ENCODE assay signal across 10 mouse cellular contexts in the genomic region with DNA sequence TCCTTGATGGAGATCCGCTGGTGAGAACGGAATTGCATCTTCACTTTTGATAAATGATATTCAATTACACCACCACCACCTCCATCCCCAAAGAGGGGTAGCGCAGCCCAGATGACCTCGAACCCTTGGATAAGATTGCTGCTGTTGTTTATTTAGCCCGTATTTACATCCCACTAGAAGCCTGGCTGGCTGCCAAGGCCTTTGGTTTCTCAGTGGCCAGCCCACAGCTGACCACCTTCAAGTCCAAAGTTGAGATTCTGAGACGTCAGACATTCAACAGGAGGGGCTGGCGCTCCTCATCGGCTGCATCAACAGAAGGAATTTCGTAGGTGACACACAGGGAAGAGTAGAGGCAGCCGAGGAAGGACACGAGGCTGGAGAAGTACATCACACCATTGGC. TPM values are rescaled to one million over a fixed set of nuclear protein-coding genes. Genes with fewer than 3 reads are reported as not detected.
"Had no signal": no experiment of that assay in that cellular context is flagged by ENCODE, and none has a peak within 500 bp of the region (broad histone marks: within the 10 kb centered on the region; RNA-seq: fewer than 3 reads in every experiment).

No protein-coding gene starts in this region.

- DNase-seq: layer of hippocampus, adult 9-11 months; layer of hippocampus, postnatal 36 days; liver; liver, embryonic 13.5 days; liver, postnatal 0 days; lung, postnatal 36 days; thymus, postnatal 4 days had no signal

RNA-seq across cellular contexts. Expression of a gene that starts 22.7 kb away (rescaled TPM):
- total RNA-seq: megakaryocyte progenitor cell, adult 5-6 weeks; monocyte, adult 5-6 weeks; neutrophil, adult 5-6 weeks had no signal
